Mouse (Mus musculus) heart, postnatal 4 days (tissue): ENCODE measurements around the gene Ms4a18. TPM values are rescaled to one million over a fixed set of nuclear protein-coding genes. Genes with fewer than 3 reads are reported as not detected.

ENCODE experiments used
- total RNA-seq, 2 experiments: library from RNA; stranded (reverse); gene quantifications; 2 replicates each; pipeline ENCODE4 v1.2.3; 2021

Ms4a18 gene
- total RNA-seq, 2 experiments from 2014 or later = not detected

Other genes starting within 250 kb of the Ms4a18 start
- under 1 TPM in 1 of 2 experiments, not detected in 1; 0.17 TPM for gene Cd6, start 188.0 kb downstream of the Ms4a18 start, total RNA-seq
- gene Slc15a3, start 178.3 kb downstream of the Ms4a18 start, total RNA-seq = 1 to 10 TPM; 2.1 to 2.3 TPM
- gene Tmem132a, start 148.1 kb downstream of the Ms4a18 start, total RNA-seq = 10 to 100 TPM; 52.4 to 53.4 TPM
- 100 to 1,000 TPM; 100 to 104 TPM for gene Tmem109, start 136.0 kb downstream of the Ms4a18 start, total RNA-seq
- gene Prpf19, start 122.8 kb downstream of the Ms4a18 start, total RNA-seq = 100 to 1,000 TPM; 214 to 232 TPM
- gene Zp1, start 97.4 kb downstream of the Ms4a18 start, total RNA-seq = not detected
- gene Ptgdr2, start 80.9 kb downstream of the Ms4a18 start, total RNA-seq = under 1 TPM; 0.09 to 0.12 TPM
- 10 to 100 TPM; 10.6 to 11.3 TPM for gene Ccdc86, start 68.8 kb downstream of the Ms4a18 start, total RNA-seq
- gene Ms4a10, start 43.4 kb downstream of the Ms4a18 start, total RNA-seq = not detected
- not detected for gene Ms4a15, start 24.8 kb downstream of the Ms4a18 start, total RNA-seq
- gene Ms4a8a, start 63.1 kb upstream of the Ms4a18 start, total RNA-seq = under 1 TPM; 0.25 to 0.26 TPM
- not detected for gene 1700017D01Rik, start 112.8 kb upstream of the Ms4a18 start, total RNA-seq
- gene 1700025F22Rik, start 147.3 kb upstream of the Ms4a18 start, total RNA-seq = not detected
- gene Ms4a13, start 178.7 kb upstream of the Ms4a18 start, total RNA-seq = not detected
- not detected for gene Ms4a12, start 214.4 kb upstream of the Ms4a18 start, total RNA-seq
- gene Ms4a1, start 248.2 kb upstream of the Ms4a18 start, total RNA-seq = under 1 TPM; 0.36 to 0.57 TPM